Mouse (Mus musculus) lung, adult 2 months (tissue): ENCODE measurements around the gene Bnip1. TPM values are rescaled to one million over a fixed set of nuclear protein-coding genes. Genes with fewer than 3 reads are reported as not detected.

Experiments
- DNase-seq: peaks from one replicate; pipeline ENCODE4 v3.0.0; 2022
- H3K4me1 ChIP-seq: fragments of 200-500 bp; 2 replicates; pipeline ENCODE4 v1.6.1; 2011; ENCODE audit warnings: low read length; ENCODE audit not compliant: control insufficient read depth, insufficient read depth
- H3K4me3 ChIP-seq: fragments of 200-500 bp; replicated peaks from 2 replicates; pipeline ENCODE3; 2011; ENCODE audit warnings: low read depth, mild to moderate bottlenecking, control low read depth, low read length; ENCODE audit errors: extremely low read depth
- CTCF ChIP-seq: fragments of 200-500 bp; IDR thresholded peaks from 2 replicates; pipeline ENCODE4 v1.5.1; 2011; ENCODE audit warnings: mild to moderate bottlenecking, low read length, control low read depth; ENCODE audit not compliant: insufficient read depth
- POLR2A ChIP-seq: fragments of 200-500 bp; IDR thresholded peaks from 2 replicates; pipeline ENCODE4 v1.6.1; 2011; ENCODE audit warnings: low read depth, mild to moderate bottlenecking, control low read depth, low read length, borderline replicate concordance; ENCODE audit errors: extremely low read depth
- WGBS: fragments of 180-500 bp; shearing (Covaris S2); methylation state at CpG from one replicate; pipeline ENCODE4 v1.1.7; 2018; 5-methylcytosine and 5-hydroxymethylcytosine counted together
- polyA plus RNA-seq: library from polyadenylated mRNA; depleted of rRNA; stranded (reverse); fragments of >200 nt; gene quantifications from 2 replicates; pipeline ENCODE4 v1.2.3, GENCODE M21; 2012; rRNA removed

Bnip1 gene
- polyA plus RNA-seq, 1 experiment = 17.1 TPM

GRCm38 (mm10) chr17:26838911-26839717 is 58.2 kb downstream of the Bnip1 start:
- 2% methylated on average over 87 of the region's 87 CpGs for WGBS
- TF ChIP-seq POLR2A (no peak), CTCF (no peak)
- no peak for DNase-seq
- no peak overlapping the region for H3K4me3 ChIP-seq
- H3K4me1 ChIP-seq = no peaks in the 10 kb centered on the region; the same call in 1 of the 2 replicates

DNA sequence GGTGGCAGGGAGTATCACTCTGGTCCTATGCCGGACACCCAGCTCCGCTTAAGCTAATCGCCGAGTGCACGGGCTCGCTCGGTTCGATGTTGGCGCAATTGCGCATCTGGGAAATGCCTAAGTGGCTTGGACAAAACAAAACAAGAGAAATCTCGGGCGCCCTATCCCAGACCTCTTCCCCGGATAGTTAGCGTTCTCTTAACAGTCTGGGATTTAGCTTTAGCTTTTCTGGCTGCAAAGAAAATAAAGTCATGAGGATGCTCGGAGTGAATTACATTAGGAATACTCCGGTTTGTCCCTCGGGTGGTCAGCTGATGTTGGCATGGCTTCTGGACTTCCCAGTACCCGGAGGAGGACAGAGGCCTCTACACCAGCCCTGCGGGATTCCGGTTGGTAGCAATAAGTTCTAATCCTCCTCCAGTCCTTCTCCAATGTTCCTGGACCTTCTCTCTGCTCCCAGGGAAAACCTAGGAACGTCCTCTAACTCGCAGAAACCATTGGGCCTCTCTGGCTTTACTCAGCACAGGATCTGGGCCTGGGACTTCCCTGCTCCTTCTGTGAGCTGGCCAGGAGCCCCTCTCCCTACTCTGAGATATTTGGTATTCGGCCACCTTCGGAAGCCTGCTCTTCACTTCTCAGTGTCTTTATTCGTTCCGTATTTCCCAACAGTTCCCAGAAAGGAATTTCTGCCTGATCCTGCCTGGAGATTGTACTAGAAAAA is 59.0 kb downstream of the Bnip1 start:
- H3K4me3 ChIP-seq = no peak overlapping the region
- 12% methylated on average over 26 of the region's 26 CpGs for WGBS
- no peaks in the 10 kb centered on the region; the same call in 1 of the 2 replicates for H3K4me1 ChIP-seq
- DNase-seq = no peak
- TF ChIP-seq CTCF (no peak), POLR2A (no peak)

DNA sequence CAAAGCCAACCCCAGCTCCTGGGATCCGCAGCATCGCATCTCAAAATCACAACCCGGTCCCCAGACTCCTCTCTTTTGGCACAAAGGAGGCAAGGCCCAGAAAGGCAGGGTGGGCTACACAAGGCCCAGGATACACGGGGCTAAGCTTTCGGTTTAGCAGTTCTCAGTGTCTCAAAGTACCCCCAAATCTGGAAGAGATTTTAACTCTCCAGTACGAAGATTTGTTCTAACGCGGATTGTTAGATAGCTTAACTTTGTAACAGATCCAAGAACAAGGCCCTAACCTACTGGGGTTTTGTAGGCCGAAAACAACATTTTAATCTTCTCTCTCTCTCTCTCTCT is 59.5 kb downstream of the Bnip1 start:
- DNase-seq = no peak
- TF ChIP-seq CTCF = no peak
- TF ChIP-seq POLR2A = no peak
- WGBS = 31% methylated on average over 9 of the region's 9 CpGs
- Histone ChIP-seq H3K4me1 (no peaks in the 10 kb centered on the region; the same call in 1 of the 2 replicates), H3K4me3 (no peak overlapping the region)

DNA sequence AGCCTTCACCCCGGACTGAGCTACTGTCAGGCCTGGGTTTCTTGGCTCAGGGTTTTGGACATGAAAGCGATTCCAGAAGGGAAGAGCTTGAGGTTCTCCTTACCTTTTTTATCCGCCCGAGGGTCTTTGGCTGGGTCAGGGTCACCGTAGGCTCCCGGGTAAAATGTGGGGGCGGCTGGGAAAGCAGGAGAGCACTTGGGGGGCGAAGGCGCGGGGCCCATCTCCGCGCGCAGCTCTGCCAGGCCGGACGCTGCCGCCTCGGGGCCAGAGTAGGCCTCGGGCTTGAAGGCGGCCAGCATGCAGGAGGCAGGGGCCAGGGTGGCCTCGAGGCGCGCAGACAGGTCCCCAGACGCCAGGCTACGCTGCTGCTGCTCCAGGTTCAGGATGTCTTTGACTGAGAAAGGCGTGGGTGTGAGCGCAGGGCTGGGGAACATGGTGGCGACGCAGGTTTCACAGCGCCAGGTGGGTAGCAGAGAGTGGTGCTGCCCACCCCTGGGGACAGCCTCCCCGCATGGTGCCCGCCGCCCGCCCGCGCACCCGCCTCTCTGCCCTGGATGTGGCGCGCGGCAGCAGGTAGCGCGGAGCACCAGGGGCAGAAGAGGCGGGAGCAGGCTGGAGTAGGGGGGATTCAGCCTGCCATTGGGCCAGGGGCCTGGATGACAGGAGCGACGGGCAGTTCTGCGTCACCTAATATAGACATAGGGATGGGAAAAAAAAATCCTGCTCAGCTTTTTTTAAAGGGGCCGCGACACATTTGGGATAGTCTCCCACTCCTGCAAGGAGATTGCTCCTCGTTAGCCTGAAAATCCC is 60.3 kb downstream of the Bnip1 start:
- DNase-seq = no peak
- TF ChIP-seq CTCF (no peak), POLR2A (no peak)
- no peak overlapping the region for H3K4me3 ChIP-seq
- WGBS = 5% methylated on average over 48 of the region's 48 CpGs
- H3K4me1 ChIP-seq = no peaks in the 10 kb centered on the region; the same call in 1 of the 2 replicates

DNA sequence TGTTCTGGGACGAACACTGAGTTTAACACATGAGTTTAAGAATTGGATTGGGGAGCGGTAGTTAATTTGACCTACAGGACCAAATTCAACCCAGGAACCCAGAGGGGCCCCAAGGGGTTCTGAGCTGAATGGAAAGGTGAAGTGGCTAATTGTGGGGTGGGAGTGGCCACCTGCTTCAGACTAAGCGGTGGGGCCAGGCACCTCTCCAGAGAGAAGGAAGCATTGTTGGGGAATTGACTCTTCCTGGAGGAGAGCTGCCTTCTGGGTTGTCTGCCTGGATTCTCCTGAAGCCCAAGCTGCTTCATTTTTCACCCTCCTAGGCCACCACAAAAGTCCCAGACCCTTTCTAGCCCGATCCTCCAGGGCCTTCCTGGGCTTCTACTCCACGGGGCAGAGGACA is 61.1 kb downstream of the Bnip1 start:
- DNase-seq = no peak
- Histone ChIP-seq H3K4me3 (no peak overlapping the region), H3K4me1 (no peaks in the 10 kb centered on the region; the same call in 1 of the 2 replicates)
- WGBS = 9% methylated on average over 5 of the region's 5 CpGs
- TF ChIP-seq POLR2A (no peak), CTCF (no peak)

Other genes with a start within 250 kb of the Bnip1 start
- gene Ergic1, start 219.6 kb upstream of the Bnip1 start, polyA plus RNA-seq = 86.3 and 93.3 TPM in 2 replicates
- 233 and 359 TPM in 2 replicates for gene Dusp1, start 218.9 kb upstream of the Bnip1 start, polyA plus RNA-seq
- 194 and 219 TPM in 2 replicates for gene Atp6v0e, start 117.8 kb upstream of the Bnip1 start, polyA plus RNA-seq
- 5.7 and 10.5 TPM in 2 replicates for gene Crebrf, start 65.4 kb upstream of the Bnip1 start, polyA plus RNA-seq
- 1.8 and 2.4 TPM in 2 replicates for gene Nkx2-5, start 63.9 kb downstream of the Bnip1 start, polyA plus RNA-seq
- 1.5 and 1.8 TPM in 2 replicates for gene Kifc5b, start 136.0 kb downstream of the Bnip1 start, polyA plus RNA-seq
- 101 and 114 TPM in 2 replicates for gene Phf1, start 152.0 kb downstream of the Bnip1 start, polyA plus RNA-seq
- gene Cuta, start 158.5 kb downstream of the Bnip1 start, polyA plus RNA-seq = 129 and 145 TPM in 2 replicates
- gene Syngap1, start 160.2 kb downstream of the Bnip1 start, polyA plus RNA-seq = 31.3 and 32.8 TPM in 2 replicates
- gene Zbtb9, start 192.1 kb downstream of the Bnip1 start, polyA plus RNA-seq = 14.1 and 14.5 TPM in 2 replicates
- gene Bak1, start 247.9 kb downstream of the Bnip1 start, polyA plus RNA-seq = 48.2 and 55.8 TPM in 2 replicates